Mouse (Mus musculus): Measurements from ENCODE around the gene Ppie.
A peak's percentile ranks its signal among the peaks of the same experiment; 100 is the strongest.
"Not testable (repeated sequence)": the region's sequence is repeated elsewhere in the genome, so short reads cannot be mapped to it uniquely, and the experiment has no call there.

The Ppie gene

GRCm38 (mm10) chr4:123114651-123115050, 25.1 kb downstream of the Ppie start:
- not testable (repeated sequence) for DNase-seq (ENCODE audit: low read depth in 2 of 2, low spot score in 2 of 2)

- no peak for DNase-seq (ENCODE audit: low read depth in 2 of 2, low spot score in 2 of 2)
These were observed 27.5 kb downstream of the Ppie start for GRCm38 (mm10) chr4:123112216-123112764.

- not testable (repeated sequence) for DNase-seq (ENCODE audit: low read depth in 2 of 2, low spot score in 2 of 2)
These were observed 28.3 kb downstream of the Ppie start for GRCm38 (mm10) chr4:123111275-123111983.

GRCm38 (mm10) chr4:123110751-123111150, 29.0 kb downstream of the Ppie start:
- DNase-seq (ENCODE audit: low read depth in 2 of 2, low spot score in 2 of 2): no peak

GRCm38 (mm10) chr4:123108056-123108455, 31.7 kb downstream of the Ppie start:
- DNase-seq (ENCODE audit: low read depth in 2 of 2, low spot score in 2 of 2): no peak

- DNase-seq (ENCODE audit: low read depth in 2 of 2, low spot score in 2 of 2): no peak
These were observed 32.9 kb downstream of the Ppie start for GRCm38 (mm10) chr4:123106864-123107263.

GRCm38 (mm10) chr4:123105929-123106328, 33.8 kb downstream of the Ppie start:
- not testable (repeated sequence) for DNase-seq (ENCODE audit: low read depth in 2 of 2, low spot score in 2 of 2)

GRCm38 (mm10) chr4:123105451-123105790, 34.3 kb downstream of the Ppie start:
- DNase-seq (ENCODE audit: low read depth in 2 of 2, low spot score in 2 of 2): no peak

GRCm38 (mm10) chr4:123104651-123105450, 34.9 kb downstream of the Ppie start, which contains the start of gene Bmp8b:
Gene Bmp8b (plus strand): TSS chr4:123105165.
- DNase-seq (ENCODE audit: low read depth in 2 of 2, low spot score in 2 of 2): no peak

- DNase-seq (ENCODE audit: low read depth in 2 of 2, low spot score in 2 of 2): no peak
These were observed 45.9 kb downstream of the Ppie start for GRCm38 (mm10) chr4:123093869-123094268.

GRCm38 (mm10) chr4:123093064-123093776, 46.5 kb downstream of the Ppie start:
- DNase-seq (ENCODE audit: low read depth in 2 of 2, low spot score in 2 of 2): no peak

- DNase-seq (ENCODE audit: low read depth in 2 of 2, low spot score in 2 of 2): no peak
These were observed 47.1 kb downstream of the Ppie start for GRCm38 (mm10) chr4:123092621-123093020.

- no peak for DNase-seq (ENCODE audit: low read depth in 2 of 2, low spot score in 2 of 2)
These were observed 53.4 kb downstream of the Ppie start for GRCm38 (mm10) chr4:123086381-123086780.

GRCm38 (mm10) chr4:123085290-123085689, 54.5 kb downstream of the Ppie start:
- DNase-seq (ENCODE audit: low read depth in 2 of 2, low spot score in 2 of 2): no peak

- no peak for DNase-seq (ENCODE audit: low read depth in 2 of 2, low spot score in 2 of 2)
These were observed 56.3 kb downstream of the Ppie start for GRCm38 (mm10) chr4:123083323-123083902.

GRCm38 (mm10) chr4:123082283-123083163, 57.2 kb downstream of the Ppie start:
- DNase-seq (ENCODE audit: low read depth in 2 of 2, low spot score in 2 of 2): peak; percentile 50 to 62

- no peak for DNase-seq (ENCODE audit: low read depth in 2 of 2, low spot score in 2 of 2)
These were observed 59.0 kb downstream of the Ppie start for GRCm38 (mm10) chr4:123080791-123081190.

GRCm38 (mm10) chr4:123078231-123078630, 61.5 kb downstream of the Ppie start:
- no peak for DNase-seq (ENCODE audit: low read depth in 2 of 2, low spot score in 2 of 2)

Measured in CD8-positive naive resting alpha-beta T cell, adult 2 months (primary cell).